ENCODE assay signal across 24 mouse cellular contexts in the genomic region with DNA sequence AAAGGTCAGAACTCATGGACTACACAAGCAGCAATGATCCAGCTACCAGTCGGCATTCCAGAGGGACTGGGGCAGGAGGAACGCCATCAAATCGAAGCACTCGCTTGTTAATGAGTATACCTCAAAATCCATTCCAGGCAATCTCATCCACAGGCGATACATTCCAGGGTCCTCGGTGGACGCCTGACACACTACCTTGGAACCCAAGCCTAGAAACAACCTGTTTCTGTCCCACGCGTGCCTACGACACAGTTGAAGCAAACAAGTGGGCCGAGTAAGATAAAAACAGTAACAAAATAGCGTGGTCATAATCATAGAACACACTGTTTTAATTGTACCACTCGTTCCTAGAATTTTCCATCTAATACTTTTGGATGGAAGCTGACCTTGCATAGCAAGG. TPM values are rescaled to one million over a fixed set of nuclear protein-coding genes. Genes with fewer than 3 reads are reported as not detected.
"Had no signal": no experiment of that assay in that cellular context is flagged by ENCODE, and none has a peak within 500 bp of the region (broad histone marks: within the 10 kb centered on the region; RNA-seq: fewer than 3 reads in every experiment).

No protein-coding gene starts in this region.

- H3K36me3 ChIP-seq: liver, embryonic 15.5 days; midbrain, embryonic 12.5 days; neural tube, embryonic 13.5 days; neural tube, embryonic 15.5 days had no signal

- H3K27ac ChIP-seq: liver, embryonic 15.5 days; midbrain, embryonic 10.5 days; midbrain, embryonic 12.5 days had no signal

- ATAC-seq: midbrain, embryonic 16.5 days had no signal

- DNase-seq: lung, adult 18-20 months; lung, embryonic 14.5 days; lung, postnatal 10 days; lung, postnatal 4 days; midbrain, embryonic 14.5 days; retina, postnatal 1 day; right cerebral cortex, adult 18-20 months; right cerebral cortex, postnatal 25 days; right cerebral cortex, postnatal 4 days; spleen, adult 18-20 months; thymus, adult 18-20 months; thymus, postnatal 14 days; thymus, postnatal 36 days had no signal

- H3K9ac ChIP-seq: liver, embryonic 15.5 days; lung, embryonic 14.5 days; midbrain, embryonic 12.5 days; neural tube, embryonic 13.5 days; neural tube, embryonic 15.5 days had no signal

- H3K27me3 ChIP-seq: liver, embryonic 15.5 days; midbrain, embryonic 12.5 days; neural tube, embryonic 13.5 days; neural tube, embryonic 15.5 days had no signal

- H3K9me3 ChIP-seq: liver, embryonic 15.5 days; midbrain, embryonic 10.5 days; midbrain, embryonic 12.5 days; neural tube, embryonic 13.5 days; neural tube, embryonic 15.5 days had no signal

- H3K4me1 ChIP-seq: liver, embryonic 15.5 days had no signal

- H3K4me2 ChIP-seq: liver, embryonic 15.5 days; lung, embryonic 14.5 days; midbrain, embryonic 12.5 days; neural tube, embryonic 13.5 days; neural tube, embryonic 15.5 days had no signal

- H3K4me3 ChIP-seq: liver, embryonic 15.5 days; midbrain, embryonic 10.5 days; midbrain, embryonic 12.5 days; myocyte; neural tube, embryonic 13.5 days; neural tube, embryonic 15.5 days had no signal

RNA-seq across cellular contexts. Expression of gene Txndc2, which starts 55.0 kb away (rescaled TPM):
- polyA plus RNA-seq: liver, embryonic 15.5 days; lung, embryonic 16.5 days; midbrain, embryonic 10.5 days; midbrain, embryonic 16.5 days; neural tube, embryonic 13.5 days; small intestine, adult 2 months; stomach, embryonic 14.5 days; stomach, embryonic 16.5 days had no signal
